Mouse (Mus musculus) liver, adult (tissue): Measurements from ENCODE around the gene Dhfr.

ENCODE experiments used
- GATA4 ChIP-seq: IDR thresholded peaks from 2 replicates; pipeline ENCODE4 v1.6.1; 2014; ENCODE audit warnings: mild to moderate bottlenecking, low read length; ENCODE audit not compliant: insufficient replicate concordance

Dhfr gene

GRCm38 (mm10) chr13:92427351-92427855 is 72.9 kb downstream of the Dhfr start:
- no peak for TF ChIP-seq GATA4
